Mouse (Mus musculus) hindbrain, postnatal 0 days (tissue): ENCODE results near the gene Cdh4. TPM values are rescaled to one million over a fixed set of nuclear protein-coding genes. Genes with fewer than 3 reads are reported as not detected.

Experiments used
- ATAC-seq: fragments of 200-750 bp; cut with Nextera tagmentation; 2 replicates; pipeline ENCODE4 v1.8.0; 2017; ENCODE audit warnings: mild to moderate bottlenecking, moderate TSS enrichment, moderate library complexity
- DNase-seq: peaks from one replicate; pipeline ENCODE4 v3.0.0-alpha.2; 2015; ENCODE audit warnings: low spot score
- H3K27ac ChIP-seq: fragments of 300-500 bp; sonication (generic); 2 replicates; pipeline ENCODE4 v1.5.1; 2014; ENCODE audit warnings: mild to moderate bottlenecking
- H3K27me3 ChIP-seq: fragments of 300-500 bp; sonication (generic); 2 replicates; pipeline ENCODE4 v1.6.1; 2014; ENCODE audit warnings: low read length, mixed read lengths; ENCODE audit not compliant: insufficient read depth
- H3K36me3 ChIP-seq: fragments of 300-500 bp; sonication (generic); 2 replicates; pipeline ENCODE4 v1.6.1; 2014; ENCODE audit warnings: low read length, mixed read lengths; ENCODE audit not compliant: insufficient read depth
- H3K4me1 ChIP-seq: fragments of 300-500 bp; sonication (generic); 2 replicates; pipeline ENCODE4 v1.6.1; 2014; ENCODE audit warnings: antibody characterized with exemption, low read length, mixed read lengths; ENCODE audit not compliant: insufficient read depth
- H3K4me2 ChIP-seq: fragments of 300-500 bp; sonication (generic); 2 replicates; pipeline ENCODE4 v1.6.1; 2014; ENCODE audit warnings: low read depth, mild to moderate bottlenecking, low read length, moderate library complexity, mixed read lengths
- H3K4me3 ChIP-seq: fragments of 300-500 bp; sonication (generic); 2 replicates; pipeline ENCODE4 v1.5.1; 2014; ENCODE audit warnings: low read length
- H3K9ac ChIP-seq: fragments of 300-500 bp; sonication (generic); replicated peaks from 2 replicates; pipeline ENCODE4 v1.6.1; 2014; ENCODE audit warnings: mild to moderate bottlenecking, low read length, moderate library complexity, mixed read lengths
- H3K9me3 ChIP-seq: fragments of 300-500 bp; sonication (generic); 2 replicates; pipeline ENCODE4 v1.6.1; 2016; ENCODE audit warnings: low read length, mixed read lengths
- CTCF ChIP-seq: IDR thresholded peaks from 2 replicates; pipeline ENCODE4 v1.5.1; 2016; ENCODE audit warnings: antibody characterized with exemption, control low read depth, low read depth
- WGBS: fragments of 180-500 bp; shearing (Covaris S2); extraction: QIAGEN DNeasy Blood & Tissue Kit; methylation state at CpG from one replicate; pipeline ENCODE4 v1.1.7; 2014; 5-methylcytosine and 5-hydroxymethylcytosine counted together
- polyA plus RNA-seq: library from polyadenylated mRNA; unstranded; fragments of >200 nt; fragmentation: Nextera tagmentation; extraction: Ambion mirVana; gene quantifications from 2 replicates; pipeline ENCODE4 v1.2.1, GENCODE M21; 2015
- total RNA-seq: library from RNA; depleted of rRNA; stranded (reverse); fragments of >200 nt; gene quantifications from 2 replicates; pipeline ENCODE4 v1.2.3, GENCODE M21; 2014

The Cdh4 gene
- total and polyA plus RNA-seq, 2 experiments from 2014 or later, result 42.1 to 66.8 TPM

DNA sequence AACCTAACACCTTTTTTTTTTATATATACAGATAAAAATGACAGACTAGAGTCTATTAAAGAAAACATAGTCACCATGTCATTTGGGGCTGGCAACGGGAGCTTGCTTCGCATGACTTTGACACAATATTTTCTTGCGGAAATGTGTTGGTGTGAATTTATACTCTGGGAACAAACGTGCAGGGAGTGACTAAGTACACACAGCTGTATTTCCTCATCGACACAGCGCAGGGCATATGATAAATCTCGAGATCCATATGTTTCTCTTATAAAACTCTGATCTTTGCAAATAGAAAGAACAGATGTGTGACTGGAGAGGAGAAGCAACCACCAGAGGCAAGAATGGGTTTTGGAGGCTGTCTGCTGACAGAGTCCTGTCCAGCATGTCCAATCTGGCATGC lies 304.3 kb downstream of the Cdh4 start:
- no peak overlapping the region for H3K27ac ChIP-seq
- H3K4me2 ChIP-seq, result no peak overlapping the region
- WGBS, result 84% methylated on average over 7 of the region's 7 CpGs
- DNase-seq (no peak), ATAC-seq (no peak)
- H3K27me3 ChIP-seq, result no peaks in the 10 kb centered on the region
- H3K9ac ChIP-seq, result no peak overlapping the region
- TF ChIP-seq CTCF, result no peak
- H3K9me3 ChIP-seq, result no peaks in the 10 kb centered on the region
- no peaks in the 10 kb centered on the region for H3K4me1 ChIP-seq
- H3K36me3 ChIP-seq, result no peaks in the 10 kb centered on the region
- no peak overlapping the region for H3K4me3 ChIP-seq

DNA sequence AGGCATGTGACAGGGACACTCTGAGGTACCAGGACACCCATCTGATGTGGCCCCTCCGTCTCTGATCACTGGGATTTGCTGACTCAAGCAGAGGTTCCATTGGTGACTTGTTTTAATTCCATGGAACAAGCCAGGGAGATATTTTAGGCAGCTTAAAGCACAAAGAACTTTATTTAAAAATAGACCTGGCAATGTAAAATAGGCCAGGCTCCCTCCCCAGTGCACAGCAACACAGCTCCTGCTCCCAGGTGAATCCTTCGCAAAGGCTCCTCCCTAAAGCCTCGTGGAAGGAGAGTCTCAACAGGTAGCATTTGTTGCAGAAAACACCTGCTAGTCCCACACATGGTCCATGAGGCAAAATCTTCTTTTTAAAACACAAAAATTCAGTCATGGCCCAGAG lies 307.2 kb downstream of the Cdh4 start:
- H3K9me3 ChIP-seq, result no peaks in the 10 kb centered on the region
- no peak overlapping the region for H3K4me2 ChIP-seq
- H3K9ac ChIP-seq, result no peak overlapping the region
- TF ChIP-seq CTCF, result no peak
- 68% methylated on average over 3 of the region's 3 CpGs for WGBS
- no peak overlapping the region for H3K27ac ChIP-seq
- no peaks in the 10 kb centered on the region for H3K27me3 ChIP-seq
- no peak overlapping the region for H3K4me3 ChIP-seq
- DNase-seq (no peak), ATAC-seq (no peak)
- H3K36me3 ChIP-seq, result no peaks in the 10 kb centered on the region
- no peaks in the 10 kb centered on the region for H3K4me1 ChIP-seq

DNA sequence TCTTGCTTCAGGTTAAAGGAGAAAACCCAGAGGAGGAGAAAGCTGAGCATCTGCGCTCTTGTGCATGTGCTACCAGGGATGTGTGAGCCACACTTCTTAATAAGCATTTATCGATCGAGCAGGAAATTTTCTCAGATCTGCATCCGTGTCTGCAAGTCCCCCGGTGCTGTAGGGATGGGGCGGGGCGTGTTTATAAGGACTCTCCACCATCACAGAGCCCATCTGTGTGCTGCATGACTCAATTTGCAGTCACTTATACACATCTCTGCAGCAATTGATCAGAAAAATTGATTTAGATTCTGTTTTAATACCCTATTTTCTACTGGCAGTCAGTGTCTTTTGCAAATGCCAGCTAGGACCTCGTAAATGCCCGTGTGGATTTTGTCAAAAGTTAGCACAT lies 311.6 kb downstream of the Cdh4 start:
- Histone ChIP-seq H3K9me3 (no peaks in the 10 kb centered on the region), H3K9ac (no peak overlapping the region), H3K27ac (no peak overlapping the region), H3K27me3 (no peaks in the 10 kb centered on the region), H3K4me3 (no peak overlapping the region), H3K36me3 (no peaks in the 10 kb centered on the region), H3K4me2 (no peak overlapping the region), H3K4me1 (no peaks in the 10 kb centered on the region)
- WGBS, result 67% methylated on average over 9 of the region's 9 CpGs
- DNase-seq (no peak), ATAC-seq (no peak)
- no peak for TF ChIP-seq CTCF

DNA sequence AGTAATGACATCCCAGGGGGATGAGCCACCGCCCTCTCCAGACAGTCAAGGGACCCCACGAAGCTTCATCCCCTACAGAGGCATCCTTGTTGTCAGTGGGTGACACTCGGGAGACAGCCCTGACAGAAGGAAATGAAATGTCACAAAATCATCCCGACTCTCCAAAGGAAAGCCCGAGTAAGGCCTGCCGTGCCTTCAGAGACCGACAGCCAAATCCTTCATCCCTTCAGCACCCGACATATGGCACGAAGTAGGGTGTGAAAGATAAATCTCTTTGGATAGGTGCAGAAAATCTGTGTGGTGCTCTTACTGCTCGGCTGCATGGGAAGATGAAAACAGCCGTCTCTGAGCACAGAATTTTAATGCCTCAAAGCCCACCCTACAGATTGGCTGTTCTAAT lies 312.5 kb downstream of the Cdh4 start:
- ATAC-seq (no peak), DNase-seq (no peak)
- H3K36me3 ChIP-seq, result no peaks in the 10 kb centered on the region
- no peak overlapping the region for H3K27ac ChIP-seq
- WGBS, result 59% methylated on average over 11 of the region's 11 CpGs
- no peaks in the 10 kb centered on the region for H3K9me3 ChIP-seq
- H3K4me2 ChIP-seq, result no peak overlapping the region
- TF ChIP-seq CTCF, result no peak
- no peak overlapping the region for H3K4me3 ChIP-seq
- H3K9ac ChIP-seq, result no peak overlapping the region
- no peaks in the 10 kb centered on the region for H3K27me3 ChIP-seq
- H3K4me1 ChIP-seq, result no peaks in the 10 kb centered on the region

DNA sequence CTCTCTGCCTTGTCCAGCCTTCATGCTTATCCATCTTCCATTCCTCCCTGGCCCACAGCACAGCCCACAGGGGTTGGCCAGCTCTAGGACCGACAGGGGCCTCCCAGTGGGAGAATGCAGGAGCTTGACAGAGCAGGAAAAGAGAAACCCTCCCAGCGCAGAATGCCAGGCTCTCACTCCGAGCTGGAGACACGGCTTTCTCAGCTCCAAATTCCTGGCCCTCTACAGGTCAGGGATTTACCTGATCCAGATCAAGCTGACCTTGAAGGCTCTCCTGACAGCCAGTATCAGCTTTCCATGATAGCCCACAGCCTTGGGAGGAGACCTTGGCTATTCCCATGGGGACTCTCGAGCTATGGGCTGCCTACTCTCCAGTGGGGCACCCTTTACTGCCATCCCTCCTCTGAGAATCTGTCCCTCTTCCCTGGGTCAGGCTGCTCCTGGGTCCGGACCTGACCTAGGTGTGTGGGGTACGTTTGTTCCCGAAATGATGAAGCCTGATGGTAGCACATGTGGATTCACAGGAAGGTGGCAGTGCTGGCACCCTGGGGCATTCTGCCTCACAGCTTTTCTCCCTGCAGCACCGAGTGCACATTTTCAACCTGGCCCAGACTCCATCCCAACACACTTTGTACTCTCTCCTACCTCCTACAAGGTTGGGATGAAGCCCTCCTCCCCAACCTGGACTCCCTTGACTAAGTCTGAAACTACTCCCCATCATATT lies 319.6 kb downstream of the Cdh4 start:
- H3K27me3 ChIP-seq, result no peaks in the 10 kb centered on the region
- H3K4me1 ChIP-seq, result peaks cover 28% of the 10 kb centered on the region
- 49% methylated on average over 9 of the region's 9 CpGs for WGBS
- H3K4me2 ChIP-seq, result no peak overlapping the region
- no peak for ATAC-seq
- peak overlapping the region; percentile 32; the same call in 1 of the 2 replicates for H3K27ac ChIP-seq
- no peak overlapping the region for H3K4me3 ChIP-seq
- H3K36me3 ChIP-seq, result no peaks in the 10 kb centered on the region
- TF ChIP-seq CTCF, result 0 out of 2 replicates have a peak, but pooled peaks have one; percentile 2
- H3K9ac ChIP-seq, result no peak overlapping the region
- no peaks in the 10 kb centered on the region for H3K9me3 ChIP-seq
- DNase-seq, result no peak

DNA sequence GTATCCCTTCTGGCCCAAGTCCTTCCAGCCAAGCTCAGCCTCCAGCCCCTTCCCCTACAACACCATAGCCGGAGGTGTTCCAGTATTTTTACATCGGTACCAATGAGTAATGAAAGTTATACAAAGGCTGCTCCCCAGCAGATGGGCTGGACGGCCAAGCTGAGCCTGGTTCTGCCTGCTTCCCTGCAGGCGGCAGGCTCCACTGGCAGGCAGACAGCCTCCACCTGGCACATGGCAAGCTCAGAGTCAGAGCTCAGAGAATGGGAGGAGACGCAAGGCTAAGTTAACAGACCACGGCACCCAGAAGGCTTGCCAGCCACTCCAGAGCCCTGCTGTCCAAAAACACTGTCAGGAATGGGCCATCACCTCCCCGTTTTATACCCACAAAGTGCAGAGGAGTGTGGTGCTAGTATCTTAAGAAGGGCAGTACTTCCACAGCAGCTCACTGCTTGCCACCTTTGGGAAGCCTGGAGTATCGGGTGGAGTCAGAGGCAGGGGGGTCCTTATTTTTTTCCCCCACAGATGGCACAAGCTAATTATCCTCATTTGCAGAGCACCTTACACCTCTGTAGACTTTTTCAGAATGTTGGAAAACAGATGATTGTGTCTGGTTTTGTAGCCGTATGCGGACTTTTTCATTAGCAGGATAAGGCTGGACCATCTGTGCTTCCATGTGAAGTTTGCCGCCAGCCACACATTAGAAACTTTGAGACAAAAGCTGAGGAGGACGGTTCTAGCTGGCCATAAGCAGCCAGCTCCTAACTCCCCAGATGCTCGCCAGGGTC lies 320.5 kb downstream of the Cdh4 start:
- Histone ChIP-seq H3K4me2 (no peak overlapping the region), H3K9me3 (no peaks in the 10 kb centered on the region), H3K27me3 (no peaks in the 10 kb centered on the region), H3K4me1 (peaks cover 33% of the 10 kb centered on the region), H3K36me3 (no peaks in the 10 kb centered on the region), H3K4me3 (no peak overlapping the region), H3K27ac (peak overlapping the region; percentile 32; the same call in 1 of the 2 replicates), H3K9ac (no peak overlapping the region)
- peak; percentile 82 for DNase-seq
- TF ChIP-seq CTCF, result peak; percentile 55
- peak; percentile 52; the same call in 1 of the 2 replicates for ATAC-seq
- WGBS, result 40% methylated on average over 13 of the region's 13 CpGs

DNA sequence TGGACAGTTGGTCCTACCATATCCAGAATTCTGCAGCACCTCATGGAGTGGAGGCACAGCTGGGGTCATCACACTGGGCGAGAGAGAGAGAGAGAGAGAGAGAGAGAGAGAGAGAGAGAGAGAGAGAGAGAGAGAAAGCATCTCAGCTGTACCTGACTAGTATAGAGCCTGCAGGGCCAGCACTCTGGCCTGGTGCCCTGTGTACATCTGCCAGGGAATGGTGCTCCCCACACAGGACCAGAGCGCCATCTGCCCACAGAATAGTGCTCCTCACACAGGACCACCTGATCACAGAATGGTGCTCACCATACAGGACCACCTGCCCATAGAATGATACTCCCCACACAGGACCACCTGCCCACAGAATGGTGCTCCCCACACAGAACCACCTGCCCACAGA lies 322.2 kb downstream of the Cdh4 start:
- no peak for DNase-seq
- Histone ChIP-seq H3K36me3 (no peaks in the 10 kb centered on the region), H3K4me2 (no peak overlapping the region), H3K4me1 (peaks cover 45% of the 10 kb centered on the region), H3K27me3 (no peaks in the 10 kb centered on the region), H3K9ac (no peak overlapping the region), H3K27ac (no peak overlapping the region), H3K9me3 (no peaks in the 10 kb centered on the region), H3K4me3 (no peak overlapping the region)
- TF ChIP-seq CTCF, result no peak
- no peak for ATAC-seq
- 90% methylated on average over 2 of the region's 2 CpGs for WGBS
